Mouse (Mus musculus) MEL (cell line): ENCODE measurements at regions not wholly inside any gene's neighbourhood (a gene's known extent, or its start where the extent isn't known, plus 50 kb on each side); places are given as distances from the start of the nearest gene placed in this dataset.

Experiments
- CHD2 ChIP-seq: IDR thresholded peaks from 2 replicates; pipeline ENCODE4 v1.6.1; 2011; ENCODE audit warnings: low read length, improper control_type of control experiment
- CTCF ChIP-seq, 3 experiments: IDR thresholded peaks in 2 of 3; conservative IDR thresholded peaks in 1 of 3; 2 replicates each; pipeline ENCODE4 v1.5.1; 2011 to 2012; ENCODE audit warnings: low read length in 3 of 3, low read depth in 2 of 3, mild to moderate bottlenecking in 2 of 3, improper control_type of control experiment in 1 of 3, inconsistent platforms in 1 of 3, mixed read lengths in 1 of 3, moderate library complexity in 1 of 3; ENCODE audit not compliant: control insufficient read depth in 1 of 3, insufficient read depth in 1 of 3, poor library complexity in 1 of 3, severe bottlenecking in 1 of 3
- E2F4 ChIP-seq: IDR thresholded peaks from 2 replicates; pipeline ENCODE4 v1.6.1; 2011; ENCODE audit warnings: low read depth, low read length, improper control_type of control experiment, borderline replicate concordance
- POLR2A ChIP-seq, 2 experiments: IDR thresholded peaks; 2 replicates each; pipeline ENCODE4 v1.6.1; 2011 to 2012; ENCODE audit warnings: low read length in 2 of 2, mild to moderate bottlenecking in 2 of 2, control low read depth in 1 of 2, improper control_type of control experiment in 1 of 2, low read depth in 1 of 2, moderate library complexity in 1 of 2; ENCODE audit not compliant: control insufficient read depth in 1 of 2, insufficient read depth in 1 of 2, poor library complexity in 1 of 2
- POLR2AphosphoS2 ChIP-seq: IDR thresholded peaks from 2 replicates; pipeline ENCODE4 v1.6.1; 2011; ENCODE audit warnings: low read length, improper control_type of control experiment
- RCOR1 ChIP-seq: IDR thresholded peaks from 2 replicates; pipeline ENCODE4 v1.6.1; 2012; ENCODE audit warnings: low read depth, mild to moderate bottlenecking, inconsistent platforms, low read length, improper control_type of control experiment
- TBP ChIP-seq: IDR thresholded peaks from 2 replicates; pipeline ENCODE4 v1.8.0; 2011; ENCODE audit warnings: low read depth, low read length, improper control_type of control experiment
- TCF12 ChIP-seq: IDR thresholded peaks from 2 replicates; pipeline ENCODE4 v1.6.1; 2014; ENCODE audit warnings: low read depth, mild to moderate bottlenecking, inconsistent platforms, low read length, improper control_type of control experiment, moderate library complexity
- UBTF ChIP-seq: IDR thresholded peaks from 2 replicates; pipeline ENCODE4 v1.6.1; 2012; ENCODE audit warnings: low read depth, mild to moderate bottlenecking, inconsistent platforms, low read length, improper control_type of control experiment, moderate library complexity, borderline replicate concordance; ENCODE audit not compliant: insufficient read depth
- USF2 ChIP-seq, 2 experiments: IDR thresholded peaks; 2 replicates each; pipeline ENCODE4 v1.6.1; 2011 to 2012; ENCODE audit warnings: improper control_type of control experiment in 2 of 2, low read length in 2 of 2, borderline replicate concordance in 1 of 2, inconsistent platforms in 1 of 2, low read depth in 1 of 2, mild to moderate bottlenecking in 1 of 2; ENCODE audit not compliant: insufficient read depth in 1 of 2
- ZKSCAN1 ChIP-seq: IDR thresholded peaks from 2 replicates; pipeline ENCODE4 v1.6.1; 2012; ENCODE audit warnings: low read depth, mild to moderate bottlenecking, inconsistent platforms, low read length, improper control_type of control experiment, moderate library complexity
- ZNF384 ChIP-seq: IDR thresholded peaks from 2 replicates; pipeline ENCODE4 v1.6.1; 2012; ENCODE audit warnings: low read depth, mild to moderate bottlenecking, inconsistent platforms, low read length, improper control_type of control experiment

DNA sequence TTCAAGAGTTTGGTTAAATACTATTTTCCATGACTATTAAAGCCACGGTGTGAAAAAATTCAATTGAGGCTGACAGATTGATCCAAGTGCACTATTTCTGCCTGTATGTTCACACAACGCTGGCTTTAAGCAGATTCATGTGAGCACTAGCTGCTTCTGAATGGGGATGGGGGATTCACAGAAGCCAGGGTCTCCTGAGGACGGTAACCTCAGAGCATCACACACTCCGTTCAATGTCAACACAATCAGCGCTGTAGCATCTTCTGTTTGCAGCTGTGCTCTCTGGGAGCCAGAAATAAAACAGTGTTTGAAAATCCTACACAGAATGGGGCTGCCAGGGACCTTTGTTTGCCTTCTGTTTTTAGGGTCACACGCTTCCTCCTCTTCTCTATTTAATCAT lies 275.0 kb upstream of the Hs3st1 start:
- TF ChIP-seq CTCF (IDR thresholded peaks at IDR 0.05 in 2 of 3, conservative IDR thresholded peaks at IDR 0.05 in 1 of 3; ENCODE audit: control insufficient read depth in 1 of 3, insufficient read depth in 1 of 3, low read depth in 2 of 3, low read length in 3 of 3, poor library complexity in 1 of 3, severe bottlenecking in 1 of 3) (no peak), CHD2 (no peak), POLR2AphosphoS2 (no peak), ZNF384 (no peak), ZKSCAN1 (no peak), TCF12 (no peak), E2F4 (no peak), USF2 (IDR thresholded peaks at IDR 0.05; ENCODE audit: borderline replicate concordance in 1 of 2, insufficient read depth in 1 of 2, low read depth in 1 of 2, low read length in 2 of 2) (no peak), RCOR1 (no peak), TBP (no peak), UBTF (no peak), POLR2A (IDR thresholded peaks at IDR 0.05; ENCODE audit: control insufficient read depth in 1 of 2, insufficient read depth in 1 of 2, low read depth in 1 of 2, low read length in 2 of 2, poor library complexity in 1 of 2) (no peak)
